Mouse (Mus musculus) kidney, adult 2 months (tissue): ENCODE measurements around the gene Slc8a1.

Source experiments
- CTCF ChIP-seq: fragments of 200-500 bp; conservative IDR thresholded peaks from 2 replicates; pipeline ENCODE4 v1.5.1; 2011; ENCODE audit warnings: low read depth, mild to moderate bottlenecking, control low read depth, low read length, moderate library complexity, mixed read lengths; ENCODE audit not compliant: insufficient read depth, insufficient read length
- POLR2A ChIP-seq: fragments of 200-500 bp; IDR thresholded peaks from one replicate; pipeline ENCODE4 v1.6.1; 2011; ENCODE audit warnings: low read depth, low read length, control low read depth

DNA sequence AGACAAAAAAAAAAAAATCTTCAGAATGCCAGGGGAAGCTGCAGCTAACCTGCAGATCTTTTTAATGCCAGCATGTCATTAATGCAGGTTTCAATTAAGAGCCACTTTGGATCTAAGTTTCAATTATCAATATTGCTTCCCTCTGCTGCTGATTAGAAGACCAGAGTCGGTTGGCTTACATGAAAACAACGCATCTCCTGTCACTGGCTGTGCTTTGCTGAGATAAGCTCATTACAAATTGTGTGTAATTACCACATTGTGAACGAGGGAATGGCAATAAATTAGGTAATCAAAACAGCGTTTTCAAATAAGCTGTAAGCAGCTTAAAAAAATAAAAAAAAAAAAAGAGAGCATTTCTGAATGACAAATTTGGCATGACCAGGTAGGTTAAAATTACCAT, 258.4 kb downstream of the Slc8a1 start:
- TF ChIP-seq CTCF: no peak
- no peak for TF ChIP-seq POLR2A
